Mouse (Mus musculus) embryonic fibroblast, embryonic 13.5 days (primary cell): ENCODE results near the gene Slit1.

Experiments used
- CTCF ChIP-seq: IDR thresholded peaks from 2 replicates; pipeline ENCODE4 v1.5.1; 2011; ENCODE audit warnings: mild to moderate bottlenecking, control low read depth, low read length, moderate library complexity, borderline replicate concordance; ENCODE audit not compliant: insufficient read depth
- POLR2A ChIP-seq: IDR thresholded peaks from 2 replicates; pipeline ENCODE4 v1.6.1; 2011; ENCODE audit warnings: low read depth, mild to moderate bottlenecking, control low read depth, low read length, moderate library complexity

GRCm38 (mm10) chr19:41697111-41697806, 46.2 kb downstream of the Slit1 start:
- TF ChIP-seq POLR2A (no peak), CTCF (peak; percentile 44; the same call in 1 of the 2 replicates)
